Mouse (Mus musculus): ENCODE results near the gene Wbp1.

Wbp1 gene

DNA sequence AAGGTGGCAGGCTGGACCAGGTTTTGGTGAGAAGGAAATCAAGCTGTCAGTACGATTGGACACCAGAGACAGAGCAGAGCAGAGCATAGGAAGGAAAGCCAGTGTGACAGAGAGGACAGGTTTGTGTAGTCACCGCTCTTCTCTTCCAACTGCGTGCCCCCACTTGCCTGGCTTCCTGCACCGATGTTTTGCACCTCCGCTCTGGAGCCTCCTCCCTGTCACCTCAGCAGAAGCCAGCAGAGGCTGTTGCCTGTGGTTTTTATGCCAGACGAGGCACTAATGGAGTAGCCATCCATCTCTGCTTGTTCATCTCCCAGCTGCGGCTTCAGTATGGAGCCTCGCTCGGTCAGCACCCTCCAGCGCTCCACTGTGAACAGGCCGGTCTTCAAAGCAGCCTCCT lies 21.5 kb upstream of the Wbp1 start:
- in situ Hi-C loops (cut with MboI; ENCODE audit: unreplicated experiment in 2 of 2) = no loop called here

DNA sequence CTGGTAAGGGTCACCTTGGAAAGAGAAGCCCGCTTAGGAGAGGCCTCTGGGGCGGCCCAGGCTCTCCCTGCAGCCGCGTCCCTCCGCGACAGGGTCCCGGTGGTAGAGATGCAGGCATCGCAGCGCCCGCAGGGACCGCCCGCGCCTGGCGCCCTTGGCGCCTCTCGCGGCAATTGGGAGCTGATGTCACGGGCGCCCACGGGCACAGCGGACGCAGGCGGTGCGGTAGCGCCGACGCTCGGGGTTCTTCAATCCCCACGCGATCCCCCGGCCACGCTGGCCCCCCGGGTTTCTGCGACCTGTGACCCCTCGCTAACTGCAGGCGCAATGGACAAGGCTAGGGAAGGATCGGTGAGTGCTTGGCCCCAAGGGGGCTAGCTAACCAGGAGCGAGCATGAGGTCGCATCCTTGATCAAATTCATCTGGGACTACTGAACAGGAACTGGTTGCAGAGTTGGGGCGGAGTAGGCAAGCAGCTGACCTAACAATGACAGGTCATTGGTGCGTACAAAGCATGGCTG lies 20.9 kb upstream of the Wbp1 start:
- in situ Hi-C loops (cut with MboI; ENCODE audit: unreplicated experiment in 2 of 2) = no loop called here

DNA sequence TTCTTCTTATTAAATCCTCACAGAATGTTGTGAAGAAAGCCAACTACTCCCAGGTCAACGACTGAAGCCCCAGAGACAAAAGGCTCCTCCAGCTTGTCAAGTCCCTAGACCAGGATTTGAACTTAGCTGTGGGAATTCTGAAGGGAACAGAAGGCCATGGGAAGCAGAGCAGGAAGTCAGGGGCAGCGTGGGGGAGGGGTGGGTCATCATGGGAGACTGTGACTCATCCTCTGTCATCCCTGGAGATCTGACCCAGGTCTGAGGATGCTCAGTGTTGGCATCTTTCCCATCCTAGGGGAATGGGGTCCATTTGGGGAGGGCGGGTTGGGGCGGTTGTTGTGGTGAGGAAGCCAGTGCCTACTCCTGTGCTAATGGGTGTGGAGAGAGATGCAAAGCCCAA lies 20.3 kb upstream of the Wbp1 start:
- in situ Hi-C loops (cut with MboI; ENCODE audit: unreplicated experiment in 2 of 2) = no loop called here

DNA sequence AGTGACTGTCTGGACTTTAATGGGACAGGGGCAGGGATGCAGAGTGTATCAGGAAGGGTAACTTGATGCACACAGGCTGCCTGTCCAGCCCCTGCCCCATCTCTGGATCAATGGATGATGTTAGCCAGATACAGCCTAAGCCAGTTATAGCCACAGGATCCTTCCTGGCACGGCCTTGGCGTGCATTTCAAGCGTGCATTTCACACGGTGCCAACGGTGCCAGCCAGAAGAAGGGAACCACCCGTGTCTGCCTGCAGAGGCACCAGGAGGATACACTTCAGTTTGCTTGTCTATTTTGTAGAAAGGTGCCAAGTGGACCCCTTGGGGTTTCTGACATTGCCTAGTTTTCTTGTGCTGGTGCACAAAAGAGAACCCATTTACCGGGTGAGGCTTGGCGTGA lies 18.7 kb upstream of the Wbp1 start:
- in situ Hi-C loops (cut with MboI; ENCODE audit: unreplicated experiment in 2 of 2) = no loop called here

DNA sequence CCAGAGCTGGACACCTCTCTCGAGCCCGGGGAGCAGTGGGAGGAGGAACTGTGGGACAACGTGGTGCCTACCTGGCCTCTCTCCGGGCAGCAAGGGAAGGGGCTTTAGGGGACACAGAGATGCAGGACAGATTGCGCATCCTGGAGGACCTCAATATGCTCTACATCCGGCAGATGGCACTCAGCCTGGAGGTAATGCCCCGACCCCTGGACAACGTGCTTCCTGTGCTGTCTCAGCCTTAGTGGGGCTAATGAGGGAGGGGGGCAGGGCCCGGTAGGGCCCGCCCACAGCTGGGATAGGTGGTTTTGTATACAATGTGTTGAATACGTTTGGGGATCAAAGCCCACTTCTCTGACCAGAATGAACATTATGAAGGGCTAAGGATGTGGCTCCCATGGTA lies 16.7 kb upstream of the Wbp1 start:
- in situ Hi-C loops (cut with MboI; ENCODE audit: unreplicated experiment in 2 of 2) = no loop called here

DNA sequence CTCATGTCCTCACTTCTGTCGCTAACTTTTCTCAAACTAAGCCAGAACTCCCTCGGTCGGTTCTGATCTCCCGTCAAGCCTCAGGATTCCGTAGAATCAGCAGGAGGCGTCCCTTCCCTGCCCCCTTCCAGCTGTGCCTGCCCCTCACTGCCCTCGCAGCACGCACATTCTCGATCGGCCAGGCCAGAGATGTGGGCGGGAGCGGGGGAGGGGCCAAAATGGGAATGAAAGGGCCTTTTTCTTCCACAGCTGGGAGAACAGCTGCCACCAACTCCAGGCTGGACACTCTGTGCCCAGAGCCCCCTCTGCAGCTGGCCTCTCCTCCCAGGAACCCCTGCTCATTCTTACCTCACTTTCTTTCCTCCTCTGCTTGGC lies 16.2 kb upstream of the Wbp1 start:
- in situ Hi-C loops (cut with MboI; ENCODE audit: unreplicated experiment in 2 of 2) = no loop called here

DNA sequence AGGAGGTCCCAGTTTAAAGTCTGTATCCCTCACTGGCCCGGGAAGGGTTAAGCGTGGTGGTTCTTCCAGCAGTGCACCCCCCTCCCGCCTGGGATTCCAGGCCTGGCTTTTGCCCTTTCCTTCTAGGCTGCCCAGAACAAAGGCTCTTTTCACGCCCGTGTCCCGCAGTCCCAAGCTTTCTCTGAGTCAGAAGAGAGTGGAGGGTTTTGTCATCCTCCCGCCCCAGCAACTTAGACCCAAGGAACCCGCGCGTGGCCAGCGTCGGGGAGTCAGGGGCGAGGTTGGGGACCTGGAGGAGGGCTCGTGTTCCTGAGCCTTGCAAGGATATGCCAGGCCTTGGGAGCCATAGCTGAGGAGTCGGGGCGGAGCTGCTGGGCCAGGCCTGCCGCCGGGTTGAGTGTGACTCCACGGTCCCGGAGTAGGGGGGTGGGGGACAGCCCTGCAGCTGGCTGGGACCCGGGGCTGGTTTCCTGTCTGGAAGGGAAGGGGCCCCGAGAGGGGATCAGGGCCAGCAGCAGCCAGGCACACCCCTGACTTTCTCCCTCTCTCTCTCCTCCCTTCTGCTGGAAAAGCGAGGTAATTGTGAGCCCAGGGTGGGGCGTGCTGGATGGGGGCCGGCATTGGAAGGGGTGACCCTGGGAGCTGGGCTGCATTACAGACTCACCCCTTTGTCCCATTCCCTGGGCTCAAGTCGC lies 15.7 kb upstream of the Wbp1 start:
- in situ Hi-C loops (cut with MboI; ENCODE audit: unreplicated experiment in 2 of 2) = no loop called here

DNA sequence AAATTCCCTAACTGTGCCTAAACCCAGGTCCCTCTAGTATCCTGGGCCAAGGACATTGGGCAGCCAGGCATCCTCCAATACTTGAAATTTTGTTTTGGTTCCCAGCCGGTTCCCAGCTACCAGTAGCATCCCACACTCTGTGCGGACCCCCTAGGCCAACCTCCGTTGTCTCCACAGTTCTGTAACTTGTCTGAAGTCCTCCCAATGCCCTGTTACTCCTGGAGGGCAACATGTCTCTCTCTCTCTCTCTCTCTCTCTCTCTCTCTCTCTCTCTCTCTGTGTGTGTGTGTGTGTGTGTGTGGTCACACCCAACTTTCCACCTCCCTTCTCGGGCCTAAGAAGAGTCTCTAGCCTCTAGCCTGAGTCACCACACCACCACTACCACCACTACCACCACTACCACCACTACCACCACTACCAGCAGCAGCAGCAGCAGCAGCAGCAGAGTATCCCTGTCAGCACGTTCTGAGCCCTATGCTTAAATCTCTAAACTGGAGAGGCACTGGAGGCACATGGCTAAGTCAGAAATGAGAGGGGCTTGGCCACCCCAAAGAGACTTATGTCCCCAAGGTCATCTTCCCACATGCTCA lies 15.0 kb upstream of the Wbp1 start:
- in situ Hi-C loops (cut with MboI; ENCODE audit: unreplicated experiment in 2 of 2) = no loop called here

DNA sequence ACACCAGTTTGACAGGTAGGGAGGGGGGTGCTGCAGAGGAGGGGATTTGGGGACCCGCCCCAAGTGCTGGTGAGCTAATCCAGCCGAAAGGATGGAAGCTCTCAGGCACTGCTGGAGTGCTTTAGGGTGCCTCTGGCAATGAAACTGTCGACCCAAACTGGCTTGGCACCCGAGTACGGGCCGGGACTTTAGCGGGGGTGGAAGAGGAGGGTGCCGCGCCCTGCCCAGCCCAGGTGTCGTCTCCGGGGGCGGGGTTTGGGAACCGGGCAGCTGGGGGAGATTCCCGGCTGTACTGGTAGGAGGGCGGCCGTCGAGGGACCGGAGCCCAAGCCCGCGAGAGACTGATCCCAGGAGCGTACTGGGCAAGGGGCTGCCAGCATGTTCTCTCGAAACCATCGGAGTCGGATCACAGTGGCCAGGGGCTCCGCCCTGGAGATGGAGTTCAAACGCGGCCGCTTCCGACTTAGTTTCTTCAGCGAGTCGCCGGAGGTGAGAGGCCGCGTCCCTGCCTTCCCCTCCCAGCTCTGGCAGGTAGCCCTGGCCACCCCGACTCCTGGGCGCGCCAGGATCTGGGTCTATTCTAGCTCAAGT lies 14.3 kb upstream of the Wbp1 start:
- in situ Hi-C loops (cut with MboI; ENCODE audit: unreplicated experiment in 2 of 2) = no loop called here

DNA sequence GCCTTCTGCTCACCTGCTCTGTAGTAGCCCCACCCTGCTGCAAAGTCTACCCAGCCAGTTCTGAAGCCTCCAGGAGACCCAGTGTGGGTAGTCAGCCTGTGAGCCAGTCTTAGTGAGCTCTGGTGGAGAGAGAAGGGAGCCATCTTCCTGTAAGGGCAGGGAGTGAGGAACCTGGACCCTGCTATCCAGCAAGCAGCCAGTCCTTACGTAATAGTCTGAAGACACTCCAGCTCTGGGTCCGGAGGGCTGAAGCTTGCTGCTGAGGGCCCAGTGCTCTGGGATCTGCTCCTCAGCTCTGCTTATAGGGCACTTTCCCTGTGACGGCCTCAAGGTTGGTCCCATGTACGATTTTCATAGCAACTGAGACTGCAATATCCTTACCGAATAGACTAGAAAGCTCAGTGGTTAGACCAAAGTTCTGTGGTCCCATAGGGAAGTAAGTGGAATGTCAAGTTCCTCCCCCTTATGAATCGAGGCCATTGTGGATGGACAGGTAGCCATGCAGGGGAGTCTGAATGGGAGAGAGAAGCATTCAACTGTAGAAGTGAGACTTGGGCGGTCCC lies 13.7 kb upstream of the Wbp1 start, which contains the start of gene Rtkn:
Gene Rtkn, plus strand, starts transcription at position 513 of the 563 bp plus-strand sequence.
- in situ Hi-C loops (cut with MboI; ENCODE audit: unreplicated experiment in 2 of 2) = no loop called here

DNA sequence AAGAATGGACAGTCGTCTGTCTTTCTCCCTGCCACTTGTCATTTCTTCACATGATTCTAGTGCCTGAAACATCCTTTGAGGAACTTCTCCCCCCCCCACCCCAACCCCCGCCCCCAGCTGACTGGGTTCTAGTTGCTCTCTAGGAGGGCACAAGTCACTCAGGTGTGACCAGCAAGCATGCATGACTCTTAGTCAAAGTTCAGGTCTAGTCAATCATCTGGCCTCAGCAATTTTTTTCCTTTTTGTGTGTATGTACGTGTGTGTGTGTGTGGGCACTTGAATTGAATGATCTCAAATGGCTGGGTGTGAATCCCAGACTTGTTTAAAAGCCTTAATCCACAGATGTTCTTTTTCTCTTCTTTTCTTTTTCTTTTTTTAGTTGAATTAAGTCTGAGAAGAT lies 12.9 kb upstream of the Wbp1 start:
- in situ Hi-C loops (cut with MboI; ENCODE audit: unreplicated experiment in 2 of 2) = no loop called here

DNA sequence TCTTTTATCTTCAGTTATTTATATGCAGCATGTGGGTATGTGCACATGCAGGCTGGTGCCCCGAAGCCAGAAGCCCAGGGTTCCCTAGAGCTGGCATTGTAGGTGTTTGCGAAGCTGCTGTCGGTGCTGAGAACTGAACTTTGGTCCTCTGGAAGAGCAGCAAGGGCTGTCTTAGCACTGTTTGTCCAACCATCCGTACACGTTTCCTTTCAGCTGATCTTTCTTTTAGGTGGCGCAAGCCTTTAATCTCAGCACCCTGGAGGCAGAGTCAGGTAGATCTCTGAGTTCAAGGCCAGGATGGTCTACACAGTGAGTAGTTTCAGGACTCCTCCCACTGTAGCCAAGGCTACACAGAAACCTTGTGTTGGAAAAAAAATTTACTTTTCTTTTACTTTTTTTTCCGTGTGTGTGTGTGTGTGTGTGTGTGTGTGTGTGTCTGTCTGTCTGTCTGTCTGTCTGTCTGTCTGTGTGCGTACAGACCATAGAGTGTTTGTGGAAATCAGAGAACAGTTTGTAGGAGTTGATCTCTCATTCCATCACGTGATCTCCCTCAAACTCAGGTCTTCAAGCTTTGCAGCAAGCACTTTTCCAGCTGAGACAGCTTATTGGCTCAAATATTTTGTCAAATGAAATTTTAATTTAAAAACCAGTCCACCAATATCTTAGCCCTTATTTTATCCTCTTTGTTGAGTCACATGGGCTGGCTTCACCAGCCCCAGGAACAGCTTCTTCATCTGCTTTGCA lies 11.0 kb upstream of the Wbp1 start:
- in situ Hi-C loops (cut with MboI; ENCODE audit: unreplicated experiment in 2 of 2) = no loop called here

DNA sequence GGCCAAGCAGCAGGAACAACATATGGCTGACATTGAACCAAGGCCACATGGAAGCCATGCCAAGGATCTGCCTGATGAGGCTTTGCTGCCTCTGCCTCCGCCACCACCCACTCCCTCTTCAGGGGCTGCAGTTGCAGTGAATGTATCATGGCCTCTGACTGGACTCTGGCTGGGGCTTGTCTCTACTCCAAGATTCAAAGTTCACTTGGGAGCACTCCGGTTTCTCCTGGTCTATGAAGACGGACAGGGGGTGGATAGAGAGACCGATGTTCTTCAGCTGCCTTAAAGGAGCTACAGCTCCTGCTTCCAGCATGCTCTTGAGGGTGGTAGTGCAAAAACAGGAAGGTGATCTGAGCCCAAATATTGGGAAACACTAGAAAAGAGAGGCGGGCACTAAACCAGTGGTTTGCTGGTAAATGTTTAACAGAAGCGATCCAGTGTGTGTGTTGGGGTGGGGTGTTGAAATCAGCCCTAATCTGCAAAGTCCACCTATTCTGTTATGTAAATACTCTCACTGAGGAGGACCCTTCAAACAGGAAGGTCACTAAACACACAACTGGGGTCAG lies 10.2 kb upstream of the Wbp1 start:
- in situ Hi-C loops (cut with MboI; ENCODE audit: unreplicated experiment in 2 of 2) = no loop called here

DNA sequence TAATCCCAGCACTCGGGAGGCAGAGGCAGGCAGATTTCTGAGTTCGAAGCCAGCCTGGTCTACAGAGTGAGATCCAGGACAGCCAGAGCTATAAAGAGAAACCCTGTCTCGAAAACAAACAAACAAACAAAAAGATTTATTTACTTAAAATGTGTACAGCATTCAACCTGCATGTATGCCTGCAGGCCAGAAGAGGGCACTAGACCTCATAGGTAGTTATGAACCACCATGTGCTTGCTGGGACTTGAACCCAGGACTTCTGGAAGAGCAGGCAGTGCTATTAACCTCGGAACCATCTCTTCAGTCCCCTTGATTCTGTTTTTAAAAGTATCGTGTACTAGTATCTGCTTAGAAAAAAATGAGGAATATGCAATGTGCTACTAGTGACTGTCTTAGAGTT lies 6.1 kb upstream of the Wbp1 start:
- in situ Hi-C loops (cut with MboI; ENCODE audit: unreplicated experiment in 2 of 2) = no loop called here

DNA sequence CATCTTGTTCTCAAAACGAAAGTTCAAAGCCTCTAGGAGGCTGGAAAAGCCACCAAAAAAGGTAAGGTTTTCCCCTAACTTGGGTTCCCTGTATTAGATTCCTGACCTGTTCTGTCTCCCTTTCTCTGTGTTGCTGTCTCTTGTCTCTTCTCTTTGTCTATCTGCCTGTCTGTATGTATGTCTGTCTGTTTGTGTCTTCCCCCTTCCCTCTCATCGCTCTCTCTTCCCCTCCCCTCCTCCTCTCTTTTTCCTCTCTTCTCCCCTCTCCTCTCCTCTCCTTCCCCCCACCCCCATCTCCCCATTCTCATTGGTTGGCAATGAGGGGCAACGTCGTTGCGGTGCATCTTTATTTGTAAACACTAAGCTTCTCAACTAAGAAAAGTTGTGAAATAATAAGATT lies 4.0 kb upstream of the Wbp1 start, which contains the start of gene Ino80b:
Gene Ino80b, minus strand, starts transcription at position 101 of the 400 bp plus-strand sequence.
- in situ Hi-C loops (cut with MboI; ENCODE audit: unreplicated experiment in 2 of 2) = no loop called here

DNA sequence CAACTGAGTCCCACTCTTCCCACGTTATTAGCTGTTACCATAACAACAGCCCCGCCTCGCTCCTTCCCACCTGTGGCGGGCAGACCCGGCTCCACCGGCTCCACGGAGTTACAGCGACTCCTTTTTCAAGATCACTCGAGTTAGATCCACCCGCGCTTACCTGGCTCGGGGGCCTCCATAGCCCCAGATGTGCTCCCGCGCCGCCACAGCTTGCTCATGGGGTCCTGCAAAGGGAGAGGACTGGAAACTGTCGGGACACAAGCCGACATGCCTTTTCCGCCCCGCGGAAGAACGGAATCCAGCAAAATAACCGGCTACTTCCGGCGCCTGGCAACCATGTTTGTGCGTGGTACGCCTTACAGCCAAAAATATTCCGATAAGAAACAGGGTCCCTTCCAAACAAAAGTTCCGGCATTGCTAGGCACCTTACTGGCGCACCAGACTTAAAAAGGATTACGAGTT lies 3.5 kb upstream of the Wbp1 start:
- in situ Hi-C loops (cut with MboI; ENCODE audit: unreplicated experiment in 2 of 2) = loop anchor here in 1 of 2 experiments (5.0 kb wide), 1 partner anchor 382 kb away; the partner anchor contains the start of gene Dguok

DNA sequence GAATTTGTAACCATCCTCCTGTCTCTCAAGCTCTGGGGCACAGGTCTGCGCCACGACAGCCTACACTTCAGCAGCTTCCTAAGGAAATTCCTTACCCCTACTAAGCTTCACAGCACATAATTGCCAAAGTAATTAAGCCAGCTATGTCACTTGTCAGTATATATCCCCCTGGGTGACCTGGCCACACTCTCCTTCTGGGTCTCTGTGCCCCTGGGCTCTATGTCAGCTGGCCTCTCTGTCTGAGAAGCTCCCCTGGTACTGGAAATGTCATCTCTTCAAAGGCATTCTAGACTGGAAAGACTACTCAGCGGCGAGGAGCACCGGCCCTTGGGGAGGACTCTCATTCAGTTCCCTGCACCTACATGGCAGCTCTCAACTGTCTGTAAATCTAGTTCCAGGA lies 1.6 kb upstream of the Wbp1 start:
- in situ Hi-C loops (cut with MboI; ENCODE audit: unreplicated experiment in 2 of 2) = loop anchor here in 1 of 2 experiments (5.0 kb wide), 1 partner anchor 384 kb away; the partner anchor contains the start of gene Dguok

DNA sequence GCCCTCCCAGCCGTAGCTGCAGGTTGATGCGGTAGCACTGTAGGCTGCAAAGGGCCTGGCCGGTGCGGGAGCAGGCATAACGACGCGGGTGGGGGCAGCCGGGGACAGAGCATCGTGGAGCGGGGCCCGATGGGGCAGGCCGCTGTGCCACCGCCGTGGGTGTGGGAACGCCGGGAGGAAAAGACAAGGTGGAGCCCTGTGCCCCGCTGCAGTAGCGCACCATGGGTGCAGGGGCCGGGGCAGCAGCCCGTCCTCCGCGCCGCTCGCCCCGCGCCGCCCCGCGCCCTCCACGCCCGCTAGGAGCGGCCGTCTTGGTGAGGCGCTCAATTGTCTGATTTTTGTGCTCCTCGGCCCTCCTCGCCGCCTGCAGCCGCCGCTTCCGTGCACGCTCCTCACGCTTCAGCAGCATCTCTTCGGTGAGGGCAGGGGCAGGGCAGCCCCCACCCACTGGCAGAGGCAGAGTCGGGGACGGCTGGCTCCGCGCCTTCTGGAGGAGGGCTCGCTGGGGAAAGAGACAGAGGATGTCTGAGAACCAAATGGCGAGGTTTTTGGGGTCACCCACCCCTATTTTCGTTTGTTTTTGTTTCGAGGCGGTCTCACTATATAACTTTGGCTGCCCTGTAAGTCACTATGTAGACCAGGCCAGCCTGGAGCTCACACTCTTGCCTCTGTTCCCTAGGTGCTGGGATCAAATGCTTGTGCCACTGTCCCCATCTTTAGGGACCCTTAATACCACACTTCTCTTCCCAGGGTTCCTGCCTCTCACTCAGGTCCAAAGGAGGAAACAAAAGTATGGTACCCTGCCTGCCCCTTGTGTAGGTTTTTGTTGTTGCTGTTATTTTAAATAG lies 728 bp upstream of the Wbp1 start:
- in situ Hi-C loops (cut with MboI; ENCODE audit: unreplicated experiment in 2 of 2) = loop anchor here in 1 of 2 experiments (5.0 kb wide), 1 partner anchor 385 kb away; the partner anchor contains the start of gene Dguok

DNA sequence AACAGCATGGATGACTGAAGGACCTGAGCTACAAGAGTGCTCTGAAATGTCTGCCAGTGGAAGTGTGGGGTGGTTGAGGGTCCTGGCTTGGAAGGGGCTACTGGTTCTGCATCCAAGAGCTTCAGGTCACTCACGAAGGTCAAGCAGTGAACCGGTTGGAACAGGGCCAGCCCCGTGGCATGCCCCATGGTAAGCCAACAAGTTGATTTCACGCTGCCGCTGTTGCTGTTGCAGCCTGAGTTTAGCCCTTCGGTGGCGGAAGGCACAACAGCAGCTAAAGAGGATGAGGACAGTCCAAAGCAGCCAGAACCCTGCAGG lies 1.7 kb downstream of the Wbp1 start:
- in situ Hi-C loops (cut with MboI; ENCODE audit: unreplicated experiment in 2 of 2) = loop anchor here (5.0 kb wide), 2 partner anchors 38 to 388 kb away; partner anchors contain the start of genes 1700003E16Rik (in 1 of the 2), Dguok (in 1 of the 2) and Wdr54 (in 1 of the 2)

Measured in v-Abl transformed pro-B cells (cell line).